Mouse (Mus musculus) testis, adult 2 months (tissue): ENCODE results near the gene Taf6l.

ENCODE experiments used
- CTCF ChIP-seq: fragments of 200-500 bp; IDR thresholded peaks from 2 replicates; pipeline ENCODE4 v1.5.1; 2012; ENCODE audit warnings: low read depth, mild to moderate bottlenecking, inconsistent platforms, low read length, moderate library complexity; ENCODE audit not compliant: control insufficient read depth, insufficient read depth, insufficient replicate concordance
- POLR2A ChIP-seq: fragments of 200-500 bp; IDR thresholded peaks from 2 replicates; pipeline ENCODE4 v1.6.1; 2012; ENCODE audit warnings: low read depth, mild to moderate bottlenecking, inconsistent platforms, low read length, moderate library complexity; ENCODE audit not compliant: control insufficient read depth

DNA sequence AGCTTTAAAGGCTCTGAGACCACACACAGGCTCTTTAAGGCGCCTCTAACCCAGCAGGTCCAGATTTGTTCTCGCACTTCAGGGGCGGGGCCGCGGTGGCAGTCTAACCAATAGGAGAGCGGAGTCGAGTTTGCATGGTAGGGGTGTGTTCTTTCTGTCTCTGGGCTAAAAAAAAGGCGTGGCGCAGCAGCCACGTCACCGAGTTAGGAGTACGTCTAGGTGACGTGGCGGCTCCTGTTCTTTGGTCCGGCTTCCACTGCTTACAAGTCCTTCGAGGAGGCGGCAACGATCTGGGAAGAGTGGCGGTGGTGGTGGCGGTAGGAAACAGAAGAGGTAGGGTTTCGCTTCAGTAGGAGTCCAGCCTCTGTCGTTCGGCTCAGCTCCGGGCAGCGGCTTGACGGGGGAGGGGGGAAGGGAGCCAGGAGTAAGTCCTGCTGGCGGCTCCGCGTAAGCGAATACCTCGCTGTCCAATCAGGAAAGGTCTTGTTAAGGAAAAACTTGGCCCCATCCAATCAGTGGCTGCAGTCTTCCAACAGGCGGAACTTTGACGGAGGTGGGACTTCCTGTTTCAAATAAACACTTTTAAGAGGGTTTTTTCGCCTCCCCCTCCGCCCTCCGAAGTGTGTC, 44.9 kb downstream of the Taf6l start, which contains the start of gene Stx5a:
- TF ChIP-seq CTCF (0 out of 2 replicates have a peak, but pooled peaks have one; percentile 1), POLR2A (peak; percentile 70)
